Mouse (Mus musculus) bone marrow macrophage, adult 2 months (primary cell): Measurements from ENCODE around the gene Maml2. TPM values are rescaled to one million over a fixed set of nuclear protein-coding genes. Genes with fewer than 3 reads are reported as not detected.
A peak's percentile ranks its signal among the peaks of the same experiment; 100 is the strongest.

Experiments
- H3K27ac ChIP-seq: 2 replicates; pipeline ENCODE4 v1.5.1; 2012; ENCODE audit warnings: low read depth, low read length; ENCODE audit not compliant: insufficient read depth
- H3K4me1 ChIP-seq: 2 replicates; pipeline ENCODE4 v1.6.1; 2012; ENCODE audit warnings: low read length; ENCODE audit not compliant: control insufficient read depth, insufficient read depth
- H3K4me3 ChIP-seq: 2 replicates; pipeline ENCODE4 v1.5.1; 2012; ENCODE audit warnings: mild to moderate bottlenecking, low read length, moderate library complexity; ENCODE audit not compliant: insufficient read depth
- CTCF ChIP-seq: IDR thresholded peaks from 2 replicates; pipeline ENCODE4 v1.5.1; 2012; ENCODE audit warnings: low read depth, mild to moderate bottlenecking, low read length, moderate library complexity
- POLR2A ChIP-seq: IDR thresholded peaks from 2 replicates; pipeline ENCODE4 v1.6.1; 2012; ENCODE audit warnings: mild to moderate bottlenecking, low read depth, low read length, borderline replicate concordance
- polyA plus RNA-seq: library from polyadenylated mRNA; stranded (reverse); fragments of >200 nt; gene quantifications from 2 replicates; pipeline ENCODE4 v1.2.4, GENCODE M21; 2012; ENCODE audit not compliant: missing spikeins, insufficient read depth, insufficient read length

Maml2 gene
- polyA plus RNA-seq, 1 experiment: 9.3 TPM

GRCm38 (mm10) chr9:13574913-13575312 lies 277.2 kb downstream of the Maml2 start:
- no peak overlapping the region for H3K4me3 ChIP-seq
- TF ChIP-seq CTCF (no peak), POLR2A (no peak)
- H3K4me1 ChIP-seq: peaks cover 18% of the 10 kb centered on the region
- H3K27ac ChIP-seq: peak overlapping the region; percentile 56

GRCm38 (mm10) chr9:13577150-13577549 lies 279.4 kb downstream of the Maml2 start:
- Histone ChIP-seq H3K27ac (no peak overlapping the region), H3K4me1 (peaks cover 20% of the 10 kb centered on the region), H3K4me3 (no peak overlapping the region)
- TF ChIP-seq CTCF: no peak
- TF ChIP-seq POLR2A: no peak

GRCm38 (mm10) chr9:13581184-13581583 lies 283.4 kb downstream of the Maml2 start:
- Histone ChIP-seq H3K4me1 (peaks cover 18% of the 10 kb centered on the region), H3K4me3 (no peak overlapping the region), H3K27ac (no peak overlapping the region)
- TF ChIP-seq POLR2A (no peak), CTCF (no peak)

- no peak overlapping the region for H3K27ac ChIP-seq
- no peak overlapping the region for H3K4me3 ChIP-seq
- no peak for TF ChIP-seq CTCF
- TF ChIP-seq POLR2A: no peak
- peaks cover 33% of the 10 kb centered on the region for H3K4me1 ChIP-seq
These were observed 286.2 kb downstream of the Maml2 start for GRCm38 (mm10) chr9:13583952-13584351.

- Histone ChIP-seq H3K4me3 (no peak overlapping the region), H3K4me1 (peaks cover 33% of the 10 kb centered on the region), H3K27ac (no peak overlapping the region)
- TF ChIP-seq POLR2A: no peak
- no peak for TF ChIP-seq CTCF
These were observed 286.7 kb downstream of the Maml2 start for GRCm38 (mm10) chr9:13584435-13584834.

- Histone ChIP-seq H3K4me3 (peak overlapping the region; percentile 18; the same call in 1 of the 2 replicates), H3K27ac (peak overlapping the region; percentile 89)
These were observed 289.6 kb downstream of the Maml2 start for GRCm38 (mm10) chr9:13587085-13587933.

GRCm38 (mm10) chr9:13588786-13589185 lies 291.0 kb downstream of the Maml2 start:
- TF ChIP-seq CTCF: no peak
- no peak for TF ChIP-seq POLR2A
- Histone ChIP-seq H3K4me1 (peaks cover 30% of the 10 kb centered on the region), H3K27ac (no peak overlapping the region), H3K4me3 (no peak overlapping the region)

More at GRCm38 (mm10) chr9:13587085-13587933, 289.6 kb downstream of the Maml2 start:
- H3K4me1 ChIP-seq: peaks cover 30% of the 10 kb centered on the region
- TF ChIP-seq CTCF (no peak), POLR2A (no peak)

GRCm38 (mm10) chr9:13592701-13593100 lies 294.9 kb downstream of the Maml2 start:
- Histone ChIP-seq H3K27ac (no peak overlapping the region), H3K4me1 (peaks cover 8% of the 10 kb centered on the region), H3K4me3 (no peak overlapping the region)
- TF ChIP-seq POLR2A (no peak), CTCF (no peak)

GRCm38 (mm10) chr9:13597736-13598135 lies 300.0 kb downstream of the Maml2 start:
- Histone ChIP-seq H3K4me3 (no peak overlapping the region), H3K27ac (no peak overlapping the region), H3K4me1 (0 out of 2 replicates have a peak, but pooled peaks cover 4% of the 10 kb centered on the region)
- TF ChIP-seq POLR2A (no peak), CTCF (no peak)

GRCm38 (mm10) chr9:13598596-13599333 lies 301.0 kb downstream of the Maml2 start:
- H3K4me3 ChIP-seq: no peak overlapping the region
- no peak for TF ChIP-seq CTCF
- 0 out of 2 replicates have a peak, but pooled peaks cover 4% of the 10 kb centered on the region for H3K4me1 ChIP-seq
- no peak overlapping the region for H3K27ac ChIP-seq
